Mouse (Mus musculus) E14TG2a.4 (cell line): ENCODE measurements around the gene Csnk1e.

Experiments
- H3K27me3 ChIP-seq: 2 replicates; pipeline ENCODE4 v1.6.1; 2014; ENCODE audit warnings: low read length, control low read depth; ENCODE audit not compliant: insufficient read depth
- H3K36me3 ChIP-seq: 2 replicates; pipeline ENCODE4 v1.6.1; 2014; ENCODE audit warnings: low read length, control low read depth; ENCODE audit not compliant: insufficient read depth
- H3K4me1 ChIP-seq: replicated peaks from 2 replicates; pipeline ENCODE4 v1.6.1; 2014; ENCODE audit warnings: low read depth, low read length, control low read depth
- H3K4me3 ChIP-seq: replicated peaks from 2 replicates; pipeline ENCODE4 v1.5.1; 2014; ENCODE audit warnings: mild to moderate bottlenecking, low read length
- H3K9me3 ChIP-seq: 2 replicates; pipeline ENCODE4 v1.6.1; 2014; ENCODE audit warnings: low read length, control low read depth
- CTCF ChIP-seq: conservative IDR thresholded peaks from 2 replicates; pipeline ENCODE4 v1.5.1; 2014; ENCODE audit warnings: low read length
- NANOG ChIP-seq: IDR thresholded peaks from 2 replicates; pipeline ENCODE4 v1.6.1; 2014; ENCODE audit warnings: borderline replicate concordance, low read length, mixed read lengths
- POU5F1 ChIP-seq: IDR thresholded peaks from 2 replicates; pipeline ENCODE4 v1.6.1; 2014; ENCODE audit warnings: low read length, borderline replicate concordance

Csnk1e gene

DNA sequence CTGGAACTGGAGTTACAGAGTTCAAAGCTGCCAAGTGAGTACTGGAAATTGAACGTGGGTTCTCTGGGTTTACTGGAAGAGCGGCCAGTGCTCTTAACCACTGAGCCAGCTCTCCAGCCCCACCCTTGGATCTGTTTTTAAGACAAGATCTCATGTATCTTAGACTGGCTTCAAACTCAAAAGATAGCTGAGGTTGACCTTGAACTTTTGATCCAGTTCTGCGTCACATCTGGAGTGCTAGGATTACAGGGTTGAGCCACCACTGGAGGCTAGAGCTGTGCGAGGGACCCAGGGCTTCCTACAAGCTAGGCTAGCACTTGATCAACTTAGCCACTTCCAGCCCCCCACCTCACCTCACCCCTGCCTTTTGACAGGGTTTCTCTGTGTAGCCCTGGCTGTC, 1.5 kb downstream of the Csnk1e start:
- Histone ChIP-seq H3K36me3 (no peaks in the 10 kb centered on the region), H3K9me3 (no peaks in the 10 kb centered on the region), H3K4me1 (peaks cover 84% of the 10 kb centered on the region), H3K4me3 (no peak overlapping the region), H3K27me3 (peaks cover 10% of the 10 kb centered on the region)
- TF ChIP-seq NANOG (no peak), POU5F1 (no peak), CTCF (no peak)

GRCm38 (mm10) chr15:79448041-79448440, 7.3 kb downstream of the Csnk1e start:
- no peaks in the 10 kb centered on the region for H3K36me3 ChIP-seq
- H3K9me3 ChIP-seq = no peaks in the 10 kb centered on the region

GRCm38 (mm10) chr15:79445786-79446654, 9.3 kb downstream of the Csnk1e start:
- Histone ChIP-seq H3K4me1 (peaks cover 68% of the 10 kb centered on the region), H3K4me3 (no peak overlapping the region), H3K9me3 (no peaks in the 10 kb centered on the region), H3K27me3 (peaks cover 24% of the 10 kb centered on the region), H3K36me3 (no peaks in the 10 kb centered on the region)
- TF ChIP-seq CTCF = no peak
- no peak for TF ChIP-seq NANOG
- TF ChIP-seq POU5F1 = no peak

More at GRCm38 (mm10) chr15:79448041-79448440, 7.3 kb downstream of the Csnk1e start:
- Histone ChIP-seq H3K27me3 (peaks cover 20% of the 10 kb centered on the region), H3K4me1 (peaks cover 75% of the 10 kb centered on the region), H3K4me3 (no peak overlapping the region)
- no peak for TF ChIP-seq POU5F1
- TF ChIP-seq CTCF = no peak
- peak; percentile 79 for TF ChIP-seq NANOG

GRCm38 (mm10) chr15:79443856-79444410, 11.4 kb downstream of the Csnk1e start:
- Histone ChIP-seq H3K36me3 (no peaks in the 10 kb centered on the region), H3K9me3 (no peaks in the 10 kb centered on the region), H3K4me3 (0 out of 2 replicates have a peak overlapping the region, but pooled peaks have one; percentile 14), H3K4me1 (peaks cover 77% of the 10 kb centered on the region), H3K27me3 (peaks cover 14% of the 10 kb centered on the region)
- no peak for TF ChIP-seq CTCF
- TF ChIP-seq POU5F1 = no peak
- no peak for TF ChIP-seq NANOG

- H3K36me3 ChIP-seq = peaks cover 5% of the 10 kb centered on the region
- peaks cover 14% of the 10 kb centered on the region for H3K27me3 ChIP-seq
- H3K9me3 ChIP-seq = no peaks in the 10 kb centered on the region
- H3K4me3 ChIP-seq = peak overlapping the region; percentile 86; the same call in 1 of the 2 replicates
- TF ChIP-seq CTCF = no peak
- no peak for TF ChIP-seq NANOG
- no peak for TF ChIP-seq POU5F1
- H3K4me1 ChIP-seq = peaks cover 77% of the 10 kb centered on the region
These were observed 12.3 kb downstream of the Csnk1e start for GRCm38 (mm10) chr15:79442961-79443518.

DNA sequence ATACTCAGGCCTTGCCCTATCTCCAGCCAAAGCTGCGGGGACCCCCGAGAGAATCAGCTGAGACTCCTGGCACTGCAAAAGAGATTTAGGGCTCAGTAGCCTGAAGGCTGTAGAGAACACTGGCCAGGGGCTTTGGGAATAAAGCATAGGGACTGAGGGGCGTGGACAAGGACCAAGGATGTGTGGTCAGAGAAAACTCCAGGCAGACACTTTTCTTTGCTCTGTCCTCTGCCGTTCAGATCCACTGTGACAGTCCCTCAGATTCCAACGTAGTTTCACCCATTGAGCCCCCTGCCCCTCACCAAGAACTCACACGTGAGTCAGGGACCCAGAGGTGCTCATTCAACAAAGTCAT, 13.1 kb downstream of the Csnk1e start:
- no peak for TF ChIP-seq POU5F1
- no peak for TF ChIP-seq CTCF
- no peak for TF ChIP-seq NANOG
- Histone ChIP-seq H3K4me3 (peak overlapping the region; percentile 86), H3K4me1 (peaks cover 78% of the 10 kb centered on the region), H3K36me3 (peaks cover 13% of the 10 kb centered on the region), H3K9me3 (no peaks in the 10 kb centered on the region), H3K27me3 (peaks cover 14% of the 10 kb centered on the region)

- Histone ChIP-seq H3K9me3 (no peaks in the 10 kb centered on the region), H3K27me3 (peaks cover 14% of the 10 kb centered on the region), H3K4me3 (peak overlapping the region; percentile 86), H3K36me3 (peaks cover 14% of the 10 kb centered on the region), H3K4me1 (peaks cover 79% of the 10 kb centered on the region)
- TF ChIP-seq CTCF (no peak), POU5F1 (no peak), NANOG (no peak)
These were observed 13.8 kb downstream of the Csnk1e start for GRCm38 (mm10) chr15:79441331-79442256.
